Mouse (Mus musculus) limb, embryonic 13.5 days (tissue): ENCODE results near the gene C130073F10Rik. TPM values are rescaled to one million over a fixed set of nuclear protein-coding genes. Genes with fewer than 3 reads are reported as not detected.
"Not testable (repeated sequence)": the region's sequence is repeated elsewhere in the genome, so short reads cannot be mapped to it uniquely, and the experiment has no call there.

Experiments used
- ATAC-seq: fragments of 200-750 bp; cut with Nextera tagmentation; 2 replicates; pipeline ENCODE4 v1.8.0; 2017; ENCODE audit warnings: low read depth, moderate number of reproducible peaks, moderate TSS enrichment; ENCODE audit not compliant: low FRiP score
- H3K27ac ChIP-seq: fragments of 300-500 bp; sonication (generic); 2 replicates; pipeline ENCODE4 v1.5.1; 2015; ENCODE audit warnings: inconsistent platforms, mild to moderate bottlenecking, moderate library complexity
- H3K27me3 ChIP-seq: fragments of 300-500 bp; sonication (generic); 2 replicates; pipeline ENCODE4 v1.6.1; 2015; ENCODE audit warnings: mild to moderate bottlenecking, inconsistent platforms
- H3K36me3 ChIP-seq: fragments of 300-500 bp; sonication (generic); 2 replicates; pipeline ENCODE4 v1.6.1; 2015; ENCODE audit warnings: inconsistent platforms, mild to moderate bottlenecking, moderate library complexity
- H3K4me1 ChIP-seq: fragments of 300-500 bp; sonication (generic); 2 replicates; pipeline ENCODE4 v1.6.1; 2015; ENCODE audit warnings: inconsistent platforms
- H3K4me2 ChIP-seq: fragments of 300-500 bp; sonication (generic); replicated peaks from 2 replicates; pipeline ENCODE4 v1.6.1; 2015; ENCODE audit warnings: inconsistent platforms, mild to moderate bottlenecking, moderate library complexity
- H3K4me3 ChIP-seq: fragments of 300-500 bp; sonication (generic); 2 replicates; pipeline ENCODE4 v1.5.1; 2015; ENCODE audit warnings: moderate library complexity, mild to moderate bottlenecking, inconsistent platforms
- H3K9ac ChIP-seq: fragments of 300-500 bp; sonication (generic); 2 replicates; pipeline ENCODE4 v1.6.1; 2015; ENCODE audit warnings: mild to moderate bottlenecking, inconsistent platforms
- H3K9me3 ChIP-seq: fragments of 300-500 bp; sonication (generic); 2 replicates; pipeline ENCODE4 v1.6.1; 2016; ENCODE audit warnings: inconsistent platforms
- WGBS: fragments of 180-500 bp; shearing (Covaris S2); methylation state at CpG from one replicate; pipeline ENCODE4 v1.1.7; 2015; 5-methylcytosine and 5-hydroxymethylcytosine counted together
- polyA plus RNA-seq: library from polyadenylated mRNA; unstranded; fragments of >200 nt; fragmentation: Nextera tagmentation; extraction: Ambion mirVana; gene quantifications from 2 replicates; pipeline ENCODE4 v1.2.1, GENCODE M21; 2015

Gene C130073F10Rik
- polyA plus RNA-seq = not detected in 2 replicates

DNA sequence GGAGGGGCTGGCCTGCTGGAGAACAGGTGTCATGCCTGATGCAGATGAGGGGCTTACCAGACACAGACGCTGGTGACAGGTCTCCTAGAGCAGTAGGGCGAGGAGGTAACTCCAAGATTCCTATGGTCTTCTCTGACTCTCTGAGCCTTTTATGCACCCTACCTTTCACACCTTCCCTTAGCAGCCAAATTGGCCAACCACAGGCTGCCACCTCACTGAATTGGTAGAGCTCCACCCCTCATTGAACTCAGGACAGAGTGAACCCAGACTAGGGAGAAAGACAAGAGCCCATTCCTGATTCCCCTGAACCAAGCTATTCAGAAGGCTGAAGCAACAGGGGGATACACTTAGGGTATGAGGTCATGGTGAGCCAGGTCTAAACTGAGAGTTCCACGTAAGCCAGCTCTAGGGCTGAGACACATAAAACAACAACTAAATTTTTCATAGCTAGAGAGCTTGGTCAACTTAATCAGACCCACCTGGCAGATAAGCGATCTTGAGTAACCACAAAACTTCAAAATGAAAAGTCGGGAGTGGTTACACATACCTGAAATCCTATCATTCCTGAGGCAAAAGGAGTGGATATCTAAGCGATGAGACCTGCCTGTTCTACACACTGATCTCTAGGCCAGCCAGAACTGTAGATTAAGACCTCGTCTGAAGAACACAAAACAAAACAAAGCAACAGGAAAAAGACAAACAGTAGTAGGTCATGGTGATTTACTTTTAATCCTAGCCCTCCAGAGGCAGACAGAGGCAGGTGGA lies at the start of gene C130073F10Rik:
TSS of gene C130073F10Rik (minus strand) at position 134 of the 765 bp plus-strand sequence.
- Histone ChIP-seq H3K4me2 (no peak within 1 kb of the TSS), H3K4me1 (no peaks in the 10 kb centered on the region), H3K27ac (no peak within 1 kb of the TSS), H3K4me3 (no peak within 1 kb of the TSS), H3K36me3 (no peaks in the 10 kb centered on the region), H3K27me3 (no peaks in the 10 kb centered on the region), H3K9me3 (no peaks in the 10 kb centered on the region), H3K9ac (no peak within 1 kb of the TSS)
- no peak for ATAC-seq
- 79% methylated on average over 7 of the region's 7 CpGs for WGBS

DNA sequence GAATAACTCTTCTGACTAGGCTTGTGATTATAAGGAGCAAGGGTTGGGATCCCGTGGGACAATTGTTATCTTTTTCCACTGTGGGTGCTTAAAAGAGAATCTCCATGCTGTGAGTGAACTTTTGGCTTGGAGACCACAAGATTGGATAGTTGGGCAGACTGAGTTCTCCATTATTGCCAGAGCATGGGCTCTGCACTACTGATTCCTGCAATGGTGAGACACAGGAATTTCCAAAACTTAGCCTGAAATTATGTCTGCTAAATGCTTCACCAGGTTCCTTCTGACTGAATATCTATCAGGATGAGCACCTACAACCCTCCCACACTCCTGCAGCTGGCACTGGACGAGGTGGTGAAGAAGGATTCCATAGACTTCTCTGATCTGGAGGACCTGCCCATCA lies 46.5 kb upstream of the C130073F10Rik start, which contains the start of gene Gm12794:
TSS of gene Gm12794 (plus strand) at position 301 of the 400 bp plus-strand sequence.
- H3K4me2 ChIP-seq, H3K4me3 ChIP-seq, H3K27me3 ChIP-seq, H3K27ac ChIP-seq, H3K36me3 ChIP-seq, H3K4me1 ChIP-seq, H3K9ac ChIP-seq, ATAC-seq, H3K9me3 ChIP-seq: not testable (repeated sequence)
- 72% methylated on average over 2 of the region's 2 CpGs for WGBS

DNA sequence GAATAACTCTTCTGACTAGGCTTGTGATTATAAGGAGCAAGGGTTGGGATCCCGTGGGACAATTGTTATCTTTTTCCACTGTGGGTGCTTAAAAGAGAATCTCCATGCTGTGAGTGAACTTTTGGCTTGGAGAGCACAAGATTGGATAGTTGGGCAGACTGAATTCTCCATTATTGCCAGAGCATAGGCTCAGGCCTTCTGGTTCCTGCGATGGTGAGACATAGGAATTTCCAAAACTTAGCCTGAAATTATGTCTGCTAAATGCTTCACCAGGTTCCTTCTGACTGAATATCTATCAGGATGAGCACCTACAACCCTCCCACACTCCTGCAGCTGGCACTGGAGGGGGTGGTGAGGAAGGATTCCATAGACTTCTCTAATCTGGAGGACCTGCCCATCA lies 15.2 kb upstream of the C130073F10Rik start, which contains the start of gene Gm12800:
TSS of gene Gm12800 (plus strand) at position 301 of the 400 bp plus-strand sequence.
- H3K4me2 ChIP-seq, H3K4me3 ChIP-seq, H3K9ac ChIP-seq, H3K27me3 ChIP-seq, H3K4me1 ChIP-seq, ATAC-seq, H3K9me3 ChIP-seq, H3K36me3 ChIP-seq, H3K27ac ChIP-seq: not testable (repeated sequence)
- WGBS = 86% methylated on average over 2 of the region's 2 CpGs

DNA sequence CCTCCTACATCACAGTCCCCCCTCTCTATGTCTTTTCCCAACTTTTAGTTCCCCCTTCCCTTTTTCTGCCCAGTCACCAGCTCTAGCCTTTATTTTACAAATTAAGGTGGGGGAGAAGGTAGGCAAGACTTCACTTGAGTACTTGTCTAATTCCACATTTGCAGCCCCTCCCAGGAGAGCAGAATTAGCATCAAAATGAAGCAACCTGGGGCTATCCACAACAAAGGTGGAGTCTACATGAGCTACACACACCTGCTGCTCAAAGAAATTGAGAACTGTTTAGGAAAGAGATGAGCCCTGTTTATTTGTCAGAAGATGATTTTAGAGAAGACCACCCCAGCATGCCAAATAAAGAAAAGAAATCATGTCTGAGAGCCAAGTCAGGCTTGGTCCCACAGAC lies 4.2 kb downstream of the C130073F10Rik start:
- ATAC-seq = no peak
- Histone ChIP-seq H3K27me3 (no peaks in the 10 kb centered on the region), H3K27ac (no peak overlapping the region), H3K4me2 (no peak overlapping the region), H3K9me3 (no peaks in the 10 kb centered on the region), H3K9ac (no peak overlapping the region), H3K36me3 (no peaks in the 10 kb centered on the region), H3K4me1 (no peaks in the 10 kb centered on the region), H3K4me3 (no peak overlapping the region)

DNA sequence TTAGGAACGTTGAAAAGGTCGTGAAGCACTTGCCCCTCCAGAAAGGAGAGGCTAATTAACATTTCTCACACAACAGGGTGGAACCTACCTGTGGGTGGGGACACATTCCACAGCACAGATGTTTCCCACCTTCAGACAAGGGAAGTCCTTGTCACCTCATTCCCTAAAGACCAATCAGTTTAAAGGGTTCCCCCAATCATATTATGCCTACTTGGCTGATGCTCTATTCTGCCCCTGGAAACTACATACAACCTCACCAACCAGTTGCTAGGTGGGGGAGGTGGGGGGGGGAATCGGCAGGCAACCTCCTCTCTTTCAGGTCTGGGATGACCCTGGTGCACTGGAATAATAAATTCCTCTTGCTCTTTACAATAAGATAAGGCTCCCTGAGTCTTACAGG lies 9.9 kb downstream of the C130073F10Rik start:
- H3K27ac ChIP-seq = no peak overlapping the region
- no peak for ATAC-seq
- 37% methylated on average over 3 of the region's 3 CpGs for WGBS
- H3K9me3 ChIP-seq = no peaks in the 10 kb centered on the region
- no peaks in the 10 kb centered on the region for H3K36me3 ChIP-seq
- H3K4me1 ChIP-seq = no peaks in the 10 kb centered on the region
- H3K9ac ChIP-seq = no peak overlapping the region
- H3K4me3 ChIP-seq = no peak overlapping the region
- H3K27me3 ChIP-seq = no peaks in the 10 kb centered on the region
- no peak overlapping the region for H3K4me2 ChIP-seq

DNA sequence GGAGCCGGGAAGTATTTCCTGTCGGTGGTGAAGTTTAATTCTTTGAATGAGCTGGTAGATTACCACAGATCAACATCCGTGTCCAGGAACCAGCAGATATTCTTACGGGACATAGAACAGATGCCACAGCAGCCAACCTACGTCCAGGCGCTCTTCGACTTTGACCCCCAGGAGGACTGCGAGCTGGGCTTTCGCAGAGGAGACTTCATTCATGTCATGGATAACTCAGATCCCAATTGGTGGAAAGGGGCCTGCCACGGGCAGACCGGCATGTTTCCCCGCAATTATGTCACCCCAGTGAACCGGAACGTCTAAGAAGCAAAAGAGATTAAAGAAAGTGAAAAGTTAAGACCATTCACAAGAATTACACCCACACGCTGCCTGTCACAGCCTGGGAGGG lies 17.9 kb downstream of the C130073F10Rik start:
- not testable (repeated sequence) for H3K4me2 ChIP-seq, H3K9ac ChIP-seq, ATAC-seq, H3K9me3 ChIP-seq, H3K27ac ChIP-seq, H3K4me1 ChIP-seq, H3K4me3 ChIP-seq, H3K27me3 ChIP-seq, H3K36me3 ChIP-seq
- WGBS = 81% methylated on average over 15 of the region's 15 CpGs

DNA sequence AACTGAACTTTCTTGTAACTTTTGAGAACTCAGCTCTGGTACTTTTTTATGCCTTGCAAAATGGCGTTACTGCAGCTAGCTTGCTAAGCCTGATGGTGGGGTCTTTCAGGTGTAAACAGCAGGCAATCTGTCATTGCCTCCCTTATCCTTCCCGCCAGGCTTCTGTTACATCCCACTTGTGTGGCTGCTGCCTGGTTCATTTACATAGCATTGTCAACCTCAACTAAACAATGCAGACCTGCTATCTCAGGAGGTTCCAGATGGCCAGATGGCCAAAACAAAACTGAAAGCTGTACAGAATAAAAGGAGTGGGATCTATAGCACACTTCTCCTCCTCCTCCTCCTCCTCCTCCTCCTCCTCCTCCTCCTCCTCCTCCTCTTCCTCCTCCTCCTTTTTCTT lies 21.6 kb downstream of the C130073F10Rik start:
- not testable (repeated sequence) for H3K27me3 ChIP-seq, ATAC-seq, H3K27ac ChIP-seq, H3K4me3 ChIP-seq, H3K9me3 ChIP-seq, H3K4me2 ChIP-seq, H3K9ac ChIP-seq, H3K36me3 ChIP-seq, H3K4me1 ChIP-seq
- WGBS = 73% methylated on average over 2 of the region's 2 CpGs

DNA sequence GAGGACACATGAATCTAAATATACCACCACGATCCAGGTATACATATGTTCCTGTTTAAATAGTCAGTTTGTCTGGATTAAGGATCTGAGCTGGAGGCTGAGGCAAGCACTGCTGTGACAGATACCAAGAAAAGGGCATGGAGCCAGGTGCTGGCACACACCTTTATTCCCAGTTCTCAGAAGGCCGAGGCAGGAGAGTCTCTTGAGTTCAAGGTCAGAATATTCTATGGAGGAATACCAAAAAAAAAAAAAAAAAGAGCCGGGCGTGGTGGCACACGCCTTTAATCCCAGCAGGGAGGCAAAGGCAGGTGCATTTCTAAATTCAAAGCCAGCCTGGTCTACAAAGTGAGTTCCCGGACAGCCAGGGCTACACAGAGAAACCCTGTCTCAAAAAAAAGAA lies 31.3 kb downstream of the C130073F10Rik start:
- no peaks in the 10 kb centered on the region for H3K4me1 ChIP-seq
- H3K9ac ChIP-seq = no peak overlapping the region
- no peak overlapping the region for H3K27ac ChIP-seq
- no peak for ATAC-seq
- 88% methylated on average over 6 of the region's 6 CpGs for WGBS
- H3K4me2 ChIP-seq = no peak overlapping the region
- H3K36me3 ChIP-seq = no peaks in the 10 kb centered on the region
- H3K9me3 ChIP-seq = no peaks in the 10 kb centered on the region
- no peak overlapping the region for H3K4me3 ChIP-seq
- no peaks in the 10 kb centered on the region for H3K27me3 ChIP-seq

DNA sequence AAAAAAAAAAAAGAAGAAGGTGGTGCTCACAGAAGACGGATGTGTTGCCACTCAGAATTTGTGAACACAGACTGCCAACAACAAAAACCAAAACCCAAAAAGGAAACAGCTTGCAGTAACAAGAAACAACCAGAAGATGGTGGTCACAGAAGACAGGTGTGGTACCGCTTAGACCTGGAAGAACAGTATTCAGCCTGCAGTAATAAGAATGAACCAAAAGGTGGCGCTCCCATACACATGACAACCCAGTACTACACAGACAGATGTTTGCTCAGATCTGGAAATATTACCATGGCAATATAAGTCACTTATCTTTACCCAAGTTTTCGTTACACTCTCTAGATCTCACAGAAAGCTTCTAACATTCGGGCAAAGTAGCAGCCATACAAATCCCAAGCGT lies 32.7 kb downstream of the C130073F10Rik start:
- Histone ChIP-seq H3K4me1 (no peaks in the 10 kb centered on the region), H3K4me3 (no peak overlapping the region), H3K27me3 (no peaks in the 10 kb centered on the region), H3K4me2 (no peak overlapping the region), H3K9ac (no peak overlapping the region), H3K36me3 (no peaks in the 10 kb centered on the region), H3K27ac (no peak overlapping the region), H3K9me3 (no peaks in the 10 kb centered on the region)
- no peak for ATAC-seq
- WGBS = 36% methylated on average over 6 of the region's 6 CpGs

DNA sequence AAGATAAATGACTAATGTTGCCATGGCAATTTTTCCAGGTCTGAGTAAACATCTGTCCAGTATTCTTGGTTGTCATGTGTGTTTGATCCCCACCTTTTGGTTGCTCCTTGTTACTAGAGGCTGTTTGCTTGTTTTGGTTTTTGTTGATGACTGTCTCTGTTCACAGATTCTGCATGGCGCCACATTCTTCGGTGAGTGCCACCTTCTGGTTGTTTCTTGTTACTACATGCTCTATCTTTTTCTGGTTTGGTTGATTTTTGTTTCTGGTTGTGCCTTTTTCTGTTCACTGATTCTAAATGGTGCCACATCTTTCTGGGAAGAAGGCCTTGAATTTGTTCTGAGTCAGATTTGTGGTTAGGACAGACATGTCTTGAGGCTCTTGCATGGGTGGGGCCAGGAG lies 42.7 kb downstream of the C130073F10Rik start:
- Histone ChIP-seq H3K4me3 (no peak overlapping the region), H3K9ac (no peak overlapping the region), H3K4me1 (no peaks in the 10 kb centered on the region), H3K36me3 (no peaks in the 10 kb centered on the region), H3K27me3 (no peaks in the 10 kb centered on the region), H3K27ac (no peak overlapping the region), H3K4me2 (no peak overlapping the region), H3K9me3 (peaks cover 14% of the 10 kb centered on the region)
- ATAC-seq = no peak
- 76% methylated on average over 2 of the region's 2 CpGs for WGBS

DNA sequence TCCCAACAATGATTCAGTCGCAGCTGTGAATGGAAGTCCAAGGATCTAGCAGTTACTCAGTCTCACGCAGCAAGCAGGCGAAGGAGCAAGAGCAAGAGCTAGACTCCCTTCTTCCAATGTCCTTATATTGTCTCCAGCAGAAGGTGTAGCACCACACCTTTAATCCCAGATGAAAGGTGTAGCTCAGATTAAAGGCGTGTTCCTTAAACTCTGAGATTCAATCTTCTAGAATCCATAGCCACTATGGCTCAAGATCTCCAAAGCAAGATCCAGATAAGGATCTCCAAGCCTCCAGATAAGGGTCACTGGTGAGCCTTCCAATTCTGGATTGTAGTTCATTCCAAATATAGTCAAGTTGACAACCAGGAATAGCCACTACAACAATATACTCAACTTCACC lies 49.7 kb downstream of the C130073F10Rik start, which contains the start of gene B020004J07Rik:
TSS of gene B020004J07Rik (minus strand) at position 101 of the 400 bp plus-strand sequence.
- 88% methylated on average over 4 of the region's 4 CpGs for WGBS
- not testable (repeated sequence) for H3K27ac ChIP-seq, H3K9ac ChIP-seq, H3K36me3 ChIP-seq, H3K4me2 ChIP-seq, ATAC-seq, H3K4me3 ChIP-seq, H3K27me3 ChIP-seq, H3K4me1 ChIP-seq, H3K9me3 ChIP-seq
